Mouse (Mus musculus) CH12.LX (cell line): ENCODE results near the gene Tspan17.

Experiments used
- CTCF ChIP-seq, 2 experiments: IDR thresholded peaks in 1 of 2; conservative IDR thresholded peaks in 1 of 2; 2 replicates each; pipeline ENCODE4 v1.5.1; 2011 to 2012; ENCODE audit warnings: low read depth in 2 of 2, low read length in 2 of 2, improper control_type of control experiment in 1 of 2, inconsistent platforms in 1 of 2, mild to moderate bottlenecking in 1 of 2, moderate library complexity in 1 of 2
- E2F4 ChIP-seq: IDR thresholded peaks from 2 replicates; pipeline ENCODE4 v1.6.1; 2011; ENCODE audit warnings: low read depth, low read length, improper control_type of control experiment; ENCODE audit not compliant: insufficient replicate concordance
- EP300 ChIP-seq: IDR thresholded peaks from 2 replicates; pipeline ENCODE4 v1.6.1; 2011; ENCODE audit warnings: low read length, improper control_type of control experiment
- TBP ChIP-seq: conservative IDR thresholded peaks from 2 replicates; pipeline ENCODE4 v1.6.1; 2011; ENCODE audit warnings: low read depth, low read length, improper control_type of control experiment
- UBTF ChIP-seq: IDR thresholded peaks from 2 replicates; pipeline ENCODE4 v1.6.1; 2012; ENCODE audit warnings: low read depth, mild to moderate bottlenecking, inconsistent platforms, low read length, improper control_type of control experiment, moderate library complexity
- USF1 ChIP-seq: IDR thresholded peaks from 2 replicates; pipeline ENCODE4 v1.6.1; 2014; ENCODE audit warnings: low read depth, mild to moderate bottlenecking, inconsistent platforms, low read length, improper control_type of control experiment

DNA sequence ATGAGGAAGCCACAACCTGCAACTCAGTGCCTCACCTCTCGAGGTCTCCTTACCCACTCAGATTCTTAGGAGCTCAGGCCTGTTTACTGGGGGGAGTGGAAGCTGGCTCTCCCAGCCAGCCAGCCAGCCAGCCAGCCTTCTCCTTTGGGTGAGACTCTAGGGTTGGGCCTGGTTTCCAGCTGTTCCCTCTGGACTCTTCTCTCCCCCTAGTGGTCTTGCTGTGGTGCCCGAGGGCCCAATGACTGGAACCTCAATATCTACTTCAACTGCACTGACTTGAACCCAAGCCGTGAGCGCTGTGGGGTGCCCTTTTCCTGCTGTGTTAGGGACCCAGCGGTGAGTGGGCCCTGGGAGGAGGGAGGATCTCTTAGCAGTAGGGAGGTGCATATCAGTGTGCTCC lies 5.7 kb downstream of the Tspan17 start:
- no peak for TF ChIP-seq EP300
- no peak for TF ChIP-seq USF1
- TF ChIP-seq CTCF (conservative IDR thresholded peaks at IDR 0.05 in 1 of 2, IDR thresholded peaks at IDR 0.05 in 1 of 2; ENCODE audit: low read depth in 2 of 2, low read length in 2 of 2) = peak in 1 of 2 experiments; percentile 41; a peak in 2 of 4 replicates
- no peak for TF ChIP-seq UBTF
- no peak for TF ChIP-seq E2F4
- no peak for TF ChIP-seq TBP
